Mouse (Mus musculus) heart, adult 2 months (tissue): ENCODE results near the gene Il33.

Source experiments
- CTCF ChIP-seq: fragments of 200-600 bp; IDR thresholded peaks from 2 replicates; pipeline ENCODE4 v1.8.1; 2022; ENCODE audit warnings: antibody characterized with exemption, mild to moderate bottlenecking, moderate library complexity
- POLR2A ChIP-seq: fragments of 200-500 bp; IDR thresholded peaks from 2 replicates; pipeline ENCODE4 v1.6.1; 2011; ENCODE audit warnings: mild to moderate bottlenecking, low read depth, low read length, control low read depth; ENCODE audit not compliant: insufficient read depth

- TF ChIP-seq CTCF (no peak), POLR2A (no peak)
These were observed 42.2 kb upstream of the Il33 start for GRCm38 (mm10) chr19:29882696-29883095.
